Mouse (Mus musculus) urinary bladder, postnatal 25 days (tissue): ENCODE measurements around the gene Rps6kc1.

Experiments used
- DNase-seq: peaks from one replicate; pipeline ENCODE4 v3.0.0; 2022; ENCODE audit warnings: low spot score

The Rps6kc1 gene

DNA sequence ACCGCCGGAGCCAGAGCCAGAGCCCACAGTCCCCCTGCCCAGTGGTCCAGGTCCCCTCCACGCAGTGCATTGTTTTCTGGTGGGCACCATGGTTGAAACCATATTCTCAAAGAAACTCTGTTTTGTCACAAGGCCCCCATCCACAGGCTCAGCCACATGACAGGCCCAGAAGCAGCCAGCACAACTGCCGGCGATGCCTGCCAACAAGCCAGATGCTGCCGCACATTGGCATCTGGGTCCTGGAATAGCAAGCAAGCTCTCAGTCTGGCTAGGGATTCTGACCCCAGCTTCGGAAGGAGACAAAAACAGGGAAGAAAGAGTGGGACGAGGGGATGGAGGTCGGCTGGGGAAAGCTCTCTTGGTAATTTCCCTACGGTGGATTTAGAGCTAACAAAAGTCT, 147.8 kb downstream of the Rps6kc1 start:
- no peak for DNase-seq

GRCm38 (mm10) chr1:190761786-190762185, 149.8 kb downstream of the Rps6kc1 start:
- DNase-seq: no peak

- no peak for DNase-seq
Observed at GRCm38 (mm10) chr1:190757899-190758298, 153.7 kb downstream of the Rps6kc1 start.

DNA sequence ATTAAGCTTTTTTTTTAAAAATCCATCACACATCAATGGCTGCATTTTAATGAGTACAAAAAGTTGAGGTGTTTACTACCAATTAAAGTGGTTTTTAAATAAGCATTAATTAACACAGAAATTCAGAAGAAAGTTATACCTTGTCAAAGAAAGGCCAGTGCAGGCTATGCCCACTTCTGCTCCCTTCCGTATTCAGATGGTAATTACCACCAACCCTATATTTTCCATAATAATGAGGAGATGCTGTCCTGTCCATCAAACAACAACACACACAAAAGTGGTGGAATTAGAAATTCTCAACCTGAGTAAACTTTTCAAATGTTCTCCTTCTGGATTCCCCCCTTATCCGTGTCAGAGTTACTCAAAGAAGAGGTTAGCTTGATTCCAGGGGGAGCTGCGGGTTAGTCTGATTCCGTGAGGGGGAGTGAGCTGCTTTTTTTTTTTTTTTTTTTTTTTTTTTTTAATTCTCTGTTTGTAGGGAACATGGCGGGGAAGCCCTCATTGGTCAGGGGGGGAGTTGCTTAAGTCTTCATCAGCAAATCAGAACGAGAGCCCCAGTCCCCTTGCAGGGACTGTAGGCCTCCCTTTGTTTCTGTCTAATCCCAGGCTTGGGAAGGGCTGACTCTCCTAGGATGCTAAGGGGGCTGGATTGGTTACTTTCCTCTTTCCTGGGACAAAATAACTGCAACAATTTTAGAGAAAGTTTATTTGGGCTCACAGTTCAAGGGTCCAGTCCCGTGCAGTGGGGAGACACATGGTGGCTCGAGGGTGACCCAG, 159.6 kb downstream of the Rps6kc1 start:
- DNase-seq: no peak

DNA sequence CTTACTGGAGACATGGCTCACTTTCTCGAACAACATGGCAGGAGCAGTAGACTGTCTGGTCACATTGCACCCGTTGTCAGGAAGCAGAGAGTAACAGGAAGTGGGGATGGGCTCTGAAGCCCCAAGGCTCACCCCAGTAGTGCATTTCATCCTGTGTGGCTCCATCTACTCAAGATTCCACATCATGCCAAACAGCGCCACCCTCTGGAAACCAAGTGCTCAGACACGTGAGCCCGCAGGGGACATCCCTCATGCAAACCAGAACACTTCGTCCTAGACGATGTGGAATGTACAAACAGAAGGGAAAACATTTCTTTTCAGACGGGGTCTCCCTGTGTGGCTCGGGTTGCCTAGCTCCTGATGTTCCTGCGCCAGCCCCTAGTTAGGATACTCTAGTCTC, 162.6 kb downstream of the Rps6kc1 start:
- no peak for DNase-seq

DNA sequence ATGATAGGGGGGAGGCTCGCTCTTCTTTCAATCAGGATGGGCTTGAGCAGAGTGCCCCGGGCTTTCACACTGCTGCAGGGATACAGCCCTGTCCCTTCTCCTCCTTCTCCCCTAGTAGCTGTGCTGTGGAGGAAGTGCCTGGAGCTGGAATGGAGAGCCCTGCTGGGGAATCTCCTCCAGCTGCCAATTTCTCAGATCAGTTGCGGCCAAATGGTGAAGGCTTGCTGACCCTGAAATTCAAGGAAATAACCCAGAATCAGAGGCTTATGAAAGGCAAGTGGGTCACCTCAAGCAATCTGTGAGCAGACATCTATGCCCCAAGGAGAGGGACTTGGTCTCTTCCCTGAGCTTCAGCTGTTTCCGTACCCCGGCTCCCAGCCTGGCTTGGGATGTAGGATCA, 170.1 kb downstream of the Rps6kc1 start:
- DNase-seq: no peak

GRCm38 (mm10) chr1:190732803-190733202, 178.8 kb downstream of the Rps6kc1 start:
- no peak for DNase-seq

GRCm38 (mm10) chr1:190729516-190730088, 182.0 kb downstream of the Rps6kc1 start:
- no peak for DNase-seq

DNA sequence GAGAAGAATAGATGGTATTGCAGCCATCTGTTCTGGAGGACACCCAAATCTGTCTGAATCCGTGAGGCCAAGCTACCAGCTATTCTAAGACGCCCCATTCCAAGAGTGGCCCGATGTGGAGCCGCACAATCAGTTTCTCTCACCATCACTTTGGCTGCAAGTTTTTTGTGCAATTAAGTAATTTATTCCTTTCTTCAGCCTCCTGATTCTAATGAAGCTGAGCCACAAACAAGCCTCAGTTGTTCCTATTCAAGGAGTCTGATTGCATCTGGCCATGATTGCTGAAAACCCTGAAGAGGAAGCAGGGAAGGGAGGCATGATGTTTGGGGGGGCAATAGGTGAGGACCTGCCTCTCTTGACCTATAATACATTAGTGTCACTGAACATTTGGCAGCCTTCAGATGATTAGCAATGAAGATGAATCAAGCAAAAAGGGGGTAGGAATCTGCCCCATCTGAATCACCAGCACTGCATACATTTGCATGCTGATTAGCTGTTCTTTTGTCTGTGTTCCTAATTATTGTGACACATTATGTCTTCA, 183.4 kb downstream of the Rps6kc1 start:
- no peak for DNase-seq

- DNase-seq: no peak
Observed at GRCm38 (mm10) chr1:190727385-190727784, 184.2 kb downstream of the Rps6kc1 start.

DNA sequence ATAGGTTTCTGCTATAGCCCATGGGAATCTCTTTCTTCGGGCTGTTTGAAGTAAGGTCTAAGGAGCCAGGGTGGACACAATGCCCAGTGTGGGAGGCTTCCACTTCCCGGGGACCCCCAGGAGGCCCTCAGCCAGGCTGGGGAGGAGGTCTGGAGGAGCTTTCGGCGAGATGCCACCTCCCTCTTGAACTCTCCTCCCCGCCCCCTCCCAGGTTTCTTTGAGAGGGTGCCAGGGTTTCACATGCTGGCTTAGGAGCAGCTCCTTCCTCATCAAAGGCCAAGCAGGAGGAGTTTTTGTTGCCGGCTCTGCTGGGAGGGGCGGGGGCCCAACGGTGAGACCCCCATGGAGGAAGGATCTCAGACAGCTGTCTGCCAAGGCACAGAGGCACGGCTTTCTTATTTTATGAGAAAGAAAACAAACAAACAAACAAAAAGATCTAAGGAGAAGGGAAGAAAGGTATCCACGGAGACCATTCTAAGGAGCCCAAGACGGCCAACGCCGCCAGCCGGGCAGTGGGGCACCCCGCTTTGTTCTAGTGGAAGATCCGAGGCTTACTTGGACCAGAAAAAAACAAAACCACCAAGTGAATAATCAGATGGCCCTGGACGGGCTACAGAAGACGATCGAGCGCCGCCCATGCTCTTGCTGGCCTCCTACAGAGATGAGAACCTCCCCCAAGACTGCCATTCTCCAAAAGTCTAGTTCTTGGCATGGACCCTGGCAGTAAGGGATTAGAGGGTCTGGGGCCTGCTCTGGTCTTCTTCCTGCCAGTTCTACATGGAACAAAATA, 186.8 kb downstream of the Rps6kc1 start:
- no peak for DNase-seq

DNA sequence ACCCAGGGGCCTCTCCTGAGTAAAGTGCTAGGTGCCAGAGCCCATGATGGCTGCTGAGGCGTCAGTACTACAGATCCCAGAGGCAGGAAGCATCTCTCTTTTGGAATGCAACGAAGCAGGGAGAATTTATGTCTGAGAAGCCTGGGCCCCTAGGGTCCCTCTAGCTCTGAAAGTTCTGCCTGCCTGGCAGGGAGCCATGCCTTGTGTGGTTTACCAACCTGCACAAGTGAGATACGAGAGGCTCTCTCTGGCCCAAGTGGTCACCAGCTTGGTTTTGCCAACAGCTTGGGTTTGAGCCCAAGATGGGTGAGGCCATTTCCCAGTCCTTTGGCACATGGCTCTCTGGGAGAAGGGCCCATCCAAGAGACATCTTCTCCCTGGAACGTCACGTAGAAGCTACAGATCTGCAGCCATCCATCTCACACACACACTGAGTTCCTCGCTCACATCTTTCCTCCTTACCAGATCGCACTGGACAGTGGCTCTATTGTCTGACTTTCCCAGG, 187.6 kb downstream of the Rps6kc1 start:
- no peak for DNase-seq

GRCm38 (mm10) chr1:190713848-190714247, 197.7 kb downstream of the Rps6kc1 start:
- DNase-seq: no peak

GRCm38 (mm10) chr1:190697576-190697975, 214.0 kb downstream of the Rps6kc1 start:
- DNase-seq: no peak

DNA sequence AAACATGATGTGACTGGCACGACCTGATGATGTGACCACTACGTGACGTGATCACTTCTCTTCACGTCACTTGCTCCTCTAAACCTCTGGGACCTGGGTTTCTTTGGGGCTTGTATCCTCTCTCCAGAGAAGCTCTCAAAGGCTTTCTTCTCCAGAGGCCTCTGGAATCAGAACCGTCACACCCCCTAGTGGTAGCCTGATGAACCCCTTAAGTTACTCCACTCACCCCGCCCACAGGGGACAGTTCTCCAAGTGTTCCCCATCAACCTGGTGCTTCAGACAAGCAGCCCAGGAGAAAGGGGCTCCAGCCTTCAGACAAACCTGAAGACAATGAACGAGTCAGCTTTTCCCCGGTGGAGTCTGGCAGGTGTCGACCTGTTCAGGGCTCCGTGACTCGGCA, 216.0 kb downstream of the Rps6kc1 start:
- DNase-seq: peak; percentile 13

DNA sequence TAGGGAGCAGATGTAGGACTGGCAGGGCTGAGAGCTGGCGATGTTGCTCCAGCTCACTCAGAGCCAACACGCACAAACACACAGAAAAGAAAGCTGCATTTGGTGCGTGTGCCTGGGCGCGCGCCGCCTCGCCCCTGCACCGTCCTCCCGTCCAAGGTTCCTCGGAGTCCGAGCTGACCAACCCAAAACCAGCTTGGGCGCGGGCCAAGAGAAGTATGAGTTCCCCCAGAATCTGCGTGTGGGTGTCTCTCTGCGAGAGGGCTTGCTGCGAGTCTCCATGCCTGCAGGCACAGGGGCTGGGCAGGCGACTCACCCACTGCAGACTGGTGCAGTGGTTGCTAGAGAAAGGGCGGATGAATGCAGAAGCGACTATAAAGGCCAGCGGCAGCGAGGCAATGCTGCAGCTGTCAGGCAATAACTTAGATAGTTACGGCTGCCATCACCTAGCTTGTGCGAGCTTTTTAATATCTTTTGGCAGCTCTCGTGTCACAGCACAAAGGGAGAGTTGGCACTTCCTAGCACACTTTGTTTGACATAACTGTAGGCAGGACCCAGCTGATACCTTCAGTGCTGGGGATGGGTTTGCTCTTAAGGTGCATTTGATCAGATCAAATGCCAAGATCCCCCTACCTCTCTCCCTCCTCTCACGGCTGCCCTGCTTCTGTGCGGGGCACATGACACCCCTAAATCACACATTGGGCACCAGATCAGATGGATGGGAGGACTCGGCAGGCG, 220.9 kb downstream of the Rps6kc1 start:
- DNase-seq: no peak

DNA sequence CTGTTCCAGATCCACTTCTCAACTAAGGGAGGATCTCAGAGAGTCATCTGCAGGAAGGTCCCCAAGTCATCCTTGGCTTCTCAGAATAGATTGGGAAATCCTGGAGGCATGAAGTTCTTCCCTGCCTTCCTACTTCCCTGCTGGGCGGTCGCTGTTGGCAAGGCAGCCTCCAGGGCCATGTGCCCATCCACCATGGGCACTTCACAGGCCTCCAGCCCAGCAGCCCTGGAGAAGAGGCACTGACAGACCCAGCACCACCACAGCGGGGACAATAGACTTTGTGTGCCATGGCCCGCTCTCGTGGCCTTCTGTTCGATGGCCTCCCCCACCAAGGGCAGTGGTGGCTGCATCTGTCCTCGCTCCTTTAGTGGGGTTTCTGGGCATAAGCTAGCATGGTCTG, 228.5 kb downstream of the Rps6kc1 start:
- no peak for DNase-seq

DNA sequence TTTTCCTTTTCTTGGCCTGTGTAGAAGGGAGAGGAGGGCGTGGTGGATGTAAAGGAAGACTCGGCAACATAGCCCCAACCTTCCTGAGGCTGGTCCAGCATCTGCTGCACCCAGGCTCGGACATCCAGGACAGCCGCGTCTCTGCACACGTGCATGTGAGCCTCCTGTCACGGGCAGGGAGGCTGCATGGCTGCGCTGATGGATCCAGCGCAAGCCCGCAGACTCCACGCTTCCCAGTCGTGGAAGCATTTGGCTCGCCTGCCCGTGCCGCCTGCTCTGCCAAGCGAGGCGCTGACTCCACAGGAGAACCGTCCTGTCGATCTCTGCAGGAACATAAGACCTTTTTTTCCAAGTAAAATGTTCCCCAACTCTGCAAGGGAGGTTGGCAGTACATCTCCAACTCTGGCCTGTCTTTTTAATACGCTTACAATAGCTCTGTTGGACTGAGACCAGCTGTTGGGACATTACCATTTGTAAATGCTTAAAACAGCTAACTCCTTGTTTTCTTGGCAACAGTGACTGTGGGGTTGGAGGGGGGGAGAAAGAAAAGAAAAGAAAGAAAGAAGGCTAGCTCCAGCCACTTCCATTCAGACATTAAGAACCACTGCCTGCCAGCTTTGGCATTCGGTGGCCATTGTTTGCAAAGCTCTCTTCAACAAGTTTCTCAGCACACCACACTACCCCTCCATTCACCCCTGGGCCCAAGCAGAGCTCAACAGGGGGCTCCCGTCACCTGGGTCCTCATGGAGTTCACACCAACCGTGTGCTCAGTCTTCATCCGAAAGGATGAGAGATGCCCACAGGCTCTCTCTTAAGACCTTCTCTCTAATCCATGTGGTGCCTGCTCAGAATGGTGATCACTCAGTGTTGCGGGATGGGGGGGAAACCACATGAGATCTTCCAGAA, 229.3 kb downstream of the Rps6kc1 start:
- no peak for DNase-seq

DNA sequence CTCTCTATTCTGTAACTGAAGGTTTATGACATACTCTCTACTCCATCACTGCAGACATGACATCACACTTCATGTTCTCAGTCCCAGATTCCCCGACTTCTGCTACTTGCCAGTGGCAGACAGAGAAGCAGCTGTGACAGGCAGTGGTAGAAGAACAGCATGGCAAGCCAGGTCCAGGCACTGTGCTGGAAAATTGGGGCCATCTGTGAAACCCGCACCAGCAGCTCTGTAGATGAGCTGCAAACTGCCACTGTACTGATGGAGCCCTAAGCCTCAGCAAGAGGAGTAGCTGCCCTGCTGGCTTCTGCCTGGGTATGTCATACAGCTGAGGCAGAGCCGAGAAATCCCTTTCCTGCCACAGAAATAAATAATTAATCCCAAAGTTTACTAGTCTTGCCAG, 236.1 kb downstream of the Rps6kc1 start:
- no peak for DNase-seq

- no peak for DNase-seq
Observed at GRCm38 (mm10) chr1:190669099-190669498, 242.5 kb downstream of the Rps6kc1 start.

- DNase-seq: no peak
Observed at GRCm38 (mm10) chr1:190667821-190668220, 243.7 kb downstream of the Rps6kc1 start.
